Mouse (Mus musculus): ENCODE measurements at regions not wholly inside any gene's neighbourhood (a gene's known extent, or its start where the extent isn't known, plus 50 kb on each side); places are given as distances from the start of the nearest gene placed in this dataset.
"Not testable (repeated sequence)": the region's sequence is repeated elsewhere in the genome, so short reads cannot be mapped to it uniquely, and the experiment has no call there.

DNA sequence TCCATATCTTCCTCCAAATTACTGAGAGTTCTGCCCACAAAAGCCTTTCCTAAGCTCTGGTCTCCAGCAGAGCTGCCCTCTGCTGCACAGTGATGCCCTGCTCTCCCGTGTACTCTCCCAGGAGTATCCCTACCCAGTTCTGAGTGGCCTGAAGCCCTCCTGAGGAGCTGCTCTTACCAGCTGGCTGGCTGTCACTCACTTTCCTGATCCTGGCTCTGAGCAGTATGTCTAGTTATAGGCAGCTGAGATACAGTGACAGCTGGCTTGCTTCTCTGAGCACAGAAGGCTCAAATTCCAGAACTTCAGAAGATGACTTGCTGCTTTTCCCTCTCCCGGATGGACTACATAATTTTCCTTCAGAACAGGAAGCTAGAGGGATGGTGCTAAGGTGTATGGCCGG, 257.1 kb downstream of the Pou4f1 start:
- in situ Hi-C loops (cut with MboI; ENCODE audit: unreplicated experiment in 2 of 2), result no loop called here

DNA sequence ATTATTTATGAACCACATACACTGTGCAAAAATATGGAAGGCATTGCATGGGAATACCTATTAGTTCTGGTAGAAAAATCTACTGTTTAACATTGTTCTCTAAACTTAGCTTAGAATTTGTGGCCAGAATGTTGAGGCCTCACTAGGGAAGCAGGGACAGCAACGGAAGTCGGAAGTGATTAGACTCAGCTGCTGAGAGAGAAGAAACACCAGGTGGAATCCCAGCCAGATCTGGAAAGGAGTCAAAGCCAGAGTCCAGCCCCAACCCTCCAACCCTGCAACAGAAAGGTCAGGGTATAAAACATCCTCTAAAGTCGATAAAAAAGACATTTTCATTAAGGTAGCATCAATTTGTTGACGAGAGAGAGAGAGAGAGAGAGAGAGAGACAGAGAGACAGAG, 258.9 kb downstream of the Pou4f1 start:
- in situ Hi-C loops (cut with MboI; ENCODE audit: unreplicated experiment in 2 of 2), result no loop called here

DNA sequence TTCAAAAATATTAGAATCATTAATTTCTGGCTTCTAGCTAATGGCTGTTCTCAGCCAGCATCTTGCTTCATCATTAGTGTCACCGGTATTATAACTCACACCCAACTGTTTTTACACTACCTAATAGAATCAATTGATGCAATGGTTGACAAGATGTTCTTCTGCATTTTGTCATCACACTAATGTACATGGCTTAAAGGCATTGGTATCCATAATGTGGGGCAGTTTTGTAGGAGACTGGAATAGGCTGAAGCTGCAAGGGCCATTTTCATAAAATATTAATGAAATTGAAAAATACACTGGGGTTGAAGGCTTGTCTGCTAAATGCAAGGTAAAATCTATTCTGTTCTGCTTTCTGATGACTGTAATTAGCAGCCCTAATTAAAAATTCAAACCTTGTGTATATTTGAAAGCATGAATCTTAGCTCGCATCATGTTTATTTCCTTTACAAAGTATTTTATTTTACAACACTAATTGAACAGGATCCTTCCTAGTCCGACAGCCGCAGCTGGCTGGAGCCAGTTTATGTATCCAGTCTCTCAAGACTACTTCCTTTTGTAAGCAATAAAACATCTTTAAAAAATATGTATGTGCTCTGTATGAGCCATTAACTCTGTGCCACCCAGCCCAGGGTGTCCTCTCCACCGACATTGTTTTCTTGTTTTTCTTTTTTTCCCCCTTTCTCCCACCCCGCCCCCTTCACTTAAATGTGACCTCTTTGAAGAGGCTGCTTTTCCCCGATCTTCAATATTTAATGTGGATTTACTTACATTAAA, 259.6 kb downstream of the Pou4f1 start:
- in situ Hi-C loops (cut with MboI; ENCODE audit: unreplicated experiment in 2 of 2), result no loop called here

DNA sequence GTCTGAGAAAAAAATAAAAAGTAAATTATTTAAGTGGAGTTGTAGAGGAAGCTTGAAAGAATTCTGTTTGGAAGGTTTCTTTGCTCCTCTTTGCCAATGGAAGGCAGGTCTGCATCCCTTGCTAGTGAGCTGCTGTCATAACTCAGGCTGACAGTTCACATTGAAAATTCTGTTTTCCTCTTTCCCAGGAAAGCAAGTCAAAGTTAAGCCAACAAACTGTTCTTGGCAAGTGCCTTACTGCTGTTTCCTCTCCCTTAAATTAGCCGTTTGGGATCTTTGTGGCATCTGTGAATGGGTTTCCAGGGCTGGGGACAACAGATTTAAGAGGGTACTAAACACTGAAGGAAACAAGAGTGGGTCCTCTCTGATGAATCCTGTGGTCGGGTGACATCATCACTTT, 261.2 kb downstream of the Pou4f1 start:
- in situ Hi-C loops (cut with MboI; ENCODE audit: unreplicated experiment in 2 of 2), result no loop called here

DNA sequence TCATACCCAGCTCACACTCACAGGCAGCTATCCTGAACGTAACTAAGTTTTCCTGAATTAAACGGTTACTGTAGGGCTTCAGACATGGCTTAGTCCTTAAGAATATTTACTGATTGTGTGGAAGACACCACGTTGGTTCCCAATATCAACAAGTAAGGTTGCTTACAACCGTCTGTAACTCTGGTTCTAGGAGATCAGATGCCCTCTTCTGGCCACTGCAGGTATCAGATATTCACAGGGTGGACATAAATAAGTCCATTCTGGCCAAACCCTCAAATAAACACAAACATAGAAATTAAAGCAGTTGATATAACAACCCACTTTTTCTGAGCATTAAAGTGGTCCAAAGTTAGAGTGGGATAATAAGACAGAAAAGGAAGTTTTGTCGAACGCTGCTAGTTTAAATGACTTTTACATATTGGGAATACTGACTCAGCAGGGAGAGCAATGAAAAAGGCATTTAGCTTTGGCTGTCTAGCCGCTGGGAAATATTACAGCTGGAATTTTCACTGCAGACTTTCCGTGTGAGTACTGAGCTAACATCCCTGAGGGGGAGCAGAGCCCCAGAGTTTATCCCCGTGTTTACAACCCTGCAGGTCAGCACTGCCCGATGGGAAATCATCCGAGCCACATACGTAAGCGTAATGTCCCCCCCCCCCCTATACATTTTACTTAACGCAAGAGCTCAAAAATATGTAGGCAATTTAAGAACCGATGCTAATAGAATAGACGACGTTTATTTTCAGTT, 264.4 kb downstream of the Pou4f1 start:
- in situ Hi-C loops (cut with MboI; ENCODE audit: unreplicated experiment in 2 of 2), result no loop called here

DNA sequence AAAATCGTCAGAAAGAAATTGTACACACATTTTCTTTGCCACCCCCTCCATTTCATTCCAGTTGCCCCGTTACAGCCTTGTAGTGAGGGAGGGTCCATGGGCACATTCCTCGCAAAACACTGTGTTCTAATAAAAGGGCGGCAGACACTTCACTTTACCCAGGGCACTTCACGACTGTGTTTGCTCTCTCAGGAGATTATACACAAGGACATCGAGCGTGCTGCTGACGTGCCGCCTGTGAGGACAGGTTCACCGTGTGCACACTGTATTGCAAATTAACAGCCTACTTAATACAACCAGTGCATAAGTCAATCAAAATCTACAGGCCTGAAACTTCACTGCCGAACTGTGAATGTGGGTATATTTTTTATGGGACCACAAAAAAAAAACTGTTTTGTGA, 274.6 kb downstream of the Pou4f1 start:
- in situ Hi-C loops (cut with MboI; ENCODE audit: unreplicated experiment in 2 of 2), result no loop called here

DNA sequence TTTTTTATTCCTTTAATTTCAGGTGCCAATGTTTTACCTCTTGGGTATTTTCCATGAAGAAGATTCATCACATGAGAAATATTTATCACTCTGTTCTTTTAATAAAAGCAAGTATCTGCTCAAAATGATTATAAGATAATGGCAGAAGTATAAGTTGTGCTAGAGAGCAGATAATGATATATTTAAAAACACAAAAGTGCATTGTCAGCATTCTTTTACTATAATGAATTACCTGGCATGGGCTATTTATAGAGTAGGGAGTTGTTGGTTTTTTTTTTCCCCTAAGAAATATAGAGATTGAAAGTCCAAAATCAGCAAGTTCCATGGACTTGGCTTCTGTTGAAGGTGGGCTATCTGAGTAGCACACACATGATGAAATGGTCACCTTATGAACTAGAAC, 292.7 kb downstream of the Pou4f1 start:
- in situ Hi-C loops (cut with MboI; ENCODE audit: unreplicated experiment in 2 of 2), result no loop called here

DNA sequence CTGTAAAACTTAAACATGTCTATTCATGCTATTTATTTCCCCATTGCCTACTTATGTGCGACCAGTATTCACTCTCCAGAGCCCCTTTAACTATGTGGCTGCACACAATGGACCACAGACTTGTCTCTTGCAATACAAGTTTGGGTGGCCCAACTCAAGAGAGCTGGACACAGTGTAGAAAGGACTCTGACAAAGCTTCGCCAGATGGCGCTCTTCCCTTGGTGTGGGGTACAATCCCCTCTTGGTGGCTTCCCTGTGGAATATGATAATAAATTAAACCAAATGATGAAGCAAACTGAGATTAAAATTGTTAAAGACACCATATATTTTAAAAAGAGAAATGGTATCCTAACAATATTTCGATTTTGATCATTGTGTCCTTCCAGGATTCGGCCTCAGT, 302.6 kb upstream of the Ednrb start:
- in situ Hi-C loops (cut with MboI; ENCODE audit: unreplicated experiment in 2 of 2), result no loop called here

DNA sequence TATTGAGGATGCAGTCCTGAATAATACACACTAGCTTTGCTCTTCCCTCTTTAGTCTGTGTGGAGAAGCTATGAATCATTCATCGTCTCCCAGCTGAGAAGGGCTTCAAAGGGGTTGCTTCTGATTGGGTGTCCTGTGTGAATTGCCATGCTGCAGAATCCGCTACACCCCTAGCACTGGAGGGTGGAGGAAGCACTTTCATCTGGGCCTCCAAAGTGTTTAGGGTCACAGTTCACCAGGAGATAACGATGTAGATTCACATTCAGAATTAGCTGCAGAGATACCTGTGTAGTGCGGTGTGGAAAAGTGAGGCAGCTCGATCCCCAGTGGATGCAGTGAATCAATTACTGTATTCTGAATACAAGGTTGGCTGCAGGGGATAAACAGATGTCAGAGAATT, 301.2 kb upstream of the Ednrb start:
- in situ Hi-C loops (cut with MboI; ENCODE audit: unreplicated experiment in 2 of 2), result no loop called here

DNA sequence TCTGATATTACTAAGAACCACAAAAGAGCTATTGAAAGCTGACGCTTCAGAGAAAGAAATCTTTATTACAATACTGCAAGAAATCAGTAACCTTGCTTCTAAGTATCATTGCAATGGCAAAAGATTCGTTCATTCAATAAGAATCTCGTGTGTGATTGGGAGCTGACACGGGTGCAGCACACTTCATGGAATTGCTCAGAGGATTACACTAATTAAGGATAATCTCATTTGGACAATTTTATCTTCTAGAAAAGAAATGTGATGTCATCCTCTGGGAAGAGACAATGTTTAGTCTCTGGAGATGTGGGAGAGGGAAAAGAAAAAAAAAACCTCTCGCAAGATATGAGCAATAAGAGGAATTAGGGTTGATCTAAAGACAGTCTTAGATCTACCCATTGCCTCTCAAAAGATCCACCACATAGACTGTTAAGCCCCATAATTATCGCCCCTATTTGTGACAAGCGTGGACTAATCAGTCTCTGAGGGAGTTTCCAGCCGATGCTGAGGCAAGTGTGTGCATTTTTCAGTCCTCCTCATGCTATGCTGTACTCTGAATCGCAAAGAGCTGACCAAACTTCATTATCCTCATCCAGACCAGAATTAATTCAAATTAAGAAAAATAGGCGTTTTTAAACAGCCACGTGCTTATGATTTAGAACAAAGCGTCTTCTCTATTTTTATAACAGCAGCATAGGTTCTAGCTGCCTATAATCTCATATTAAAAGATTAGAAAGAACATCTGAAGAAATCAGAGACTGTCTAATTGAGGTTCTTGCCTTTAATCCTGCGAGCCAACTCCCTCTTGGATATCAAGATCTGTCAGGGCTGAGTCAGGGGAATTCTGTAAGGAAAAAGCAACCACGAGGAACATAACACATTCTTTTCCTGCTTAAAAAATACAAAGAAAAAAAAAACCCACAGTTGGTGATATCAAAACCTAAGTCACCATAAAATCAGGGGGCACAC, 271.1 kb upstream of the Ednrb start:
- in situ Hi-C loops (cut with MboI; ENCODE audit: unreplicated experiment in 2 of 2), result no loop called here

DNA sequence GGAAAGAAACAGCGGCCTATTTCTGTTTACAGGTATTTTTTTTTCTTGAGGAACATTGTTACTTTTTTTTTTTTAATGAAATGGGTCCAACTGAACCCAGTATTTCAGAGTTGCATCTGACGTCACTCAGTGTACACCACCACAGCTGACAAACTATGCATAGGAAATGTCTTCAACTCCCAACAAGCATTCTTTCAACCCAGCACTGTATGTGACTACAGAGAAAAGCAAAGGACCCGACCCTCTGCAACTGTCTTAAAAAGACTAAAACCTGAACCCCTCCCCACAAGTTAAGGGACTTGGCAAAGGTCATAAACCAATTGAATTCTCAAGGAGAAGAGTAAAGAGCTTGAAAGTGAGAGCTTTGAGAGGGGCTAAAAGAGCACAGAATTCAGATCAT, 270.0 kb upstream of the Ednrb start:
- in situ Hi-C loops (cut with MboI; ENCODE audit: unreplicated experiment in 2 of 2), result no loop called here

DNA sequence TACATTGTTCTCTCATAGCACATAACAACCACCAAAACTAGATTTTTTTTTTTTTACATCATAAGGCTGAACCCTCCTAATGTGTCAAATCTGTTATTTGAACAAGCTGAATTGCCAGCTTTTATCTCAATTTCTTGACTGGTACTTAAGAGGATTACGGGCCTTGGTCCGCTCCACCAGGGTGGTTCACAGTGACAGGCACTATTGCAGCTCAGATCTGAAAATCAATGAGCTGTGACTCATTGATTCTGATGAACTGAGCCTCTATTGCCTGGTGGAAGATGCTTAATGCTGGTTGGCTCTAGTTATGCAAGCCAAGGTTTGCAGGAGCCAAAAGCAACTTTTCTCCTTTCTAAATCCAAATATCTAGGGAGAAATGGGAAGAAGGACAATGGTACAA, 269.2 kb upstream of the Ednrb start:
- in situ Hi-C loops (cut with MboI; ENCODE audit: unreplicated experiment in 2 of 2), result no loop called here

DNA sequence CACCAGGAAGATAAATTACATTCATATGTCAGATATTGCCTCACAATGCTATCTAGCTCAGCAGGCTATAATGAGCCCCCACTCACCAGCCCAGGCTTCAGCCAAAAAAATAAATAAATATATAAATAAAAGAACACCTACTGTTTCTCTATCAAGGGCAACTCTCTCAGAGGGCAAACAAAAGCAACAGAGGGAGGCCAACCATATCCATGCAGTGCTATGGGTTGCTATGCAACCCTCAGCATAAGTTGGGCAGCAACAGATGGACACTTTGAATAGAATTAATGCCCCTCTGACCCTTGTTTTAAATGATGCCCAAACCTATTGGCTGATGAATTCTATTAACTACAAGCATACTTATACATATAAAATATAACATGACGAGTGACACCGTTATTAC, 242.2 kb upstream of the Ednrb start:
- in situ Hi-C loops (cut with MboI; ENCODE audit: unreplicated experiment in 2 of 2), result no loop called here

DNA sequence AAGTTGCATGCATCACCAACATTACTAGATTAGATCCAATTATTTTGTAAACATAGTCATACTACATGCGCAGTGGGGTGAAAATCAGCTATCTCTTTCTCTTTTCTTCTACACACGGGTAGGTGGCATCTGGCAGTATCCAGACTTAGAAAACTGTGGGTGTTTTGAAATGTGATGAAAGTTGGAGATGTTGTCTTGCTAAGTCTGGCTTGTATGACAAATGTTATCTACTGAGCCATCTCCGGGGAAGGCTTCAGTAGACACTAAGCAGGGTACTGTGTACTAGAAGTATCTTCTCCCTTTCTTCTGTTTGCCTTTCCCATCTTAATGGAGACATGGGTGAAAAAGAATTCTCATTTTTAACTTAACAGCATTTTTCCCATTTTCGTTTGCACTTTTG, 220.0 kb upstream of the Ednrb start:
- in situ Hi-C loops (cut with MboI; ENCODE audit: unreplicated experiment in 2 of 2), result not testable (repeated sequence)

DNA sequence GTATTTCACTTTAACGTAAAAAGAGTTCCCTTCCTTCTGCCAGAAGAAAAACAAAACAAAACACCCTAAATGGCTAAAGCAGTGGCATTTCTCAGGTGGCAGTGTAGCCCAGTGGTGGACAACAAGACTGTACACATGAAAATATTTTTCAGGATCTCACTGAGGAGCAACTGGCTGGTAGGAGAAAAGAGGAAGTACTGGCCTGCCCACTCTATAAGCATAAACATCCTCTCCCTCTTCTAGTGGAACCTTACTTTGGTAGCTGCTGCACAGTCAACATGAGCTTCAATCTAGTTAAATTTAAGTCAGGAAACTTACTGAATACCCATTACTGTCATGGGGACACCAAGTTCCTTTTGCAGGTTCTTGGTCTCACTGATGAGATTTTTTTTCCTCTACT, 209.5 kb upstream of the Ednrb start:
- in situ Hi-C loops (cut with MboI; ENCODE audit: unreplicated experiment in 2 of 2), result no loop called here

DNA sequence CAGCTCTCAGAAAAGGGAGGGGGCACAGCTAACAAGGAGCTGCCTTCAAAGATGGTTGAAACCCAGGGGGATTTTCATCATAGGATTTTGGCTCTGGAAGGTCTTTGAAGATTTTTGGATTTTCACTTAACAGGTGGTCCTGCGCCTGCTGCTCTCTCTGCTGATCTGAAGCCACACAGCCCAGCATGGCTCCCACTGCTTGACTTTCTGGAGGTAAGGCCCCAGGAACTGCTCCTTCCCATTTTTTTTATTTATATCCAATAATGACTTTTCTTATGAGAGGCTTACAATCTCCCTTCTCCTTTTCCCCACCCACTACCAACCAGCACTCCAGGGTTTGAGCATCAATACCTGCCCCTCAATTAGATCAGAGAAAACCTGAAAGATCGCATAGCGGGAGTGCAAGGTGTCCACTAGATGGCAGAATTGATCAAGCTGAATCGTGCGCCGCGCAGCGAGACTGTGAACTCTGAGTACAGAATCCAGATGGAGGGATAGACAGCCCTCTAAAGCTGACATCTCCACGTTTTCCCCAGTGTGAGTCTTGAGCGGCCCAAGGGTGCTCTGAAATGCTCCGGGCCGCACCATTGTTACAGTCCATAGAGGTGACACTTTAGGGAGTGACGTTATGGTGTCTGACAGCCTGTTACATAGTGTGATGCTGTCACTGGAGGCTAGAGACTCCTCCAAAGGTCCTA, 194.6 kb upstream of the Ednrb start:
- in situ Hi-C loops (cut with MboI; ENCODE audit: unreplicated experiment in 2 of 2), result loop anchor here (5.0 to 25.0 kb wide), 9 partner anchors 314 to 1256 kb away; partner anchors contain the start of gene Rbm26 (in 1 of the 2)

DNA sequence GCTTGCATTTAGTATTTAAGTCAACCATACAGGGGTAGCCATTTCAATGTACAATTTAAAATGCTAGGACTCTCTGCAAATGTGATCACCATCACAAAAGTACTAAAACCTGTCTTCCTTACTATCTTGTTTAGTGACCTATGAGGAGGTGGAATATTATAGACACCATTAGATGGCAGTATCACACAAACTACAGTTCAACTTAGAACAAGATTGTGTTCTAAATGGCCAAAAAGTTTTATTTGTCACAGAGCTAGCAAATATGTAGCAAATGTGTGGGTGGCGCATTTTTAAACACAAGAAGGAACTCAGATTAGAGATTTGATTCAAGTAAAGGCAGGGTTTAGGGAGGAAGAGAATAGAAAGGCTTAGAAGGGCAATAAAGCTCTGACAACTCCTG, 189.4 kb upstream of the Ednrb start:
- in situ Hi-C loops (cut with MboI; ENCODE audit: unreplicated experiment in 2 of 2), result loop anchor here (5.0 to 25.0 kb wide), 10 partner anchors 309 to 1874 kb away; partner anchors contain the start of gene Rbm26 (in 1 of the 2)

DNA sequence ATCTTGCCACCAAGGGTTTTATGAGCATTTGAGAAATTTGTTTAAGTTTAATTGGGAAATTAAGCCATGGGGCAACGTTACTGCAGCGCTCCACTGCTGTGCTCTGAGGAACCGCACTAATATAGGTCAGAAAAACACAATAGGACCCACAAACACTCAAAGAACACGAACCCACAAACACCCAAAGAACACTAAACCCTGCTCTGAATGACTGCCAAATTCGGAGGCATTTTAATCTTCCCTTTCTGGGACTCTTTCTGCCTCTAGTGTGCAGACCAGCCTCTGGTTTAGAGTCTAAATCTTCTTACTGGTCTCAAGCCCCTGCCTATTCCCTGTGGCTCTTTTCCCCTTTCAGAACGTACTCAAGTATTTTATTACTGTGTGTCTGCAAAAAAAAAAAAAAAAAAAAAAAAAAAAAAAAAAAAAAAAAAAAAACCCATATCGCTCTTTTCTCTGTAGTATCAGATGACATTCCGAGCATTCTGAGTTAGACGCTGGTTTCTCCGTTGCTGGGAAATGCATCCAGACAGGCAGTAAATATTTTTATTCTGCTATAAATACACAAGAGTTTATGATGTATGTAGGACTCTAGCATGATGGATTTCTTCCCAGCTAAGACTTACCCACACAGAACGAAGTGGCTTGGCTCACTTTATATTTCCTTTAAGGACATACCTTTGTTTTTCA, 186.7 kb upstream of the Ednrb start:
- in situ Hi-C loops (cut with MboI; ENCODE audit: unreplicated experiment in 2 of 2), result loop anchor here (5.0 to 25.0 kb wide), 10 partner anchors 306 to 1876 kb away; partner anchors contain the start of gene Rbm26 (in 1 of the 2)

DNA sequence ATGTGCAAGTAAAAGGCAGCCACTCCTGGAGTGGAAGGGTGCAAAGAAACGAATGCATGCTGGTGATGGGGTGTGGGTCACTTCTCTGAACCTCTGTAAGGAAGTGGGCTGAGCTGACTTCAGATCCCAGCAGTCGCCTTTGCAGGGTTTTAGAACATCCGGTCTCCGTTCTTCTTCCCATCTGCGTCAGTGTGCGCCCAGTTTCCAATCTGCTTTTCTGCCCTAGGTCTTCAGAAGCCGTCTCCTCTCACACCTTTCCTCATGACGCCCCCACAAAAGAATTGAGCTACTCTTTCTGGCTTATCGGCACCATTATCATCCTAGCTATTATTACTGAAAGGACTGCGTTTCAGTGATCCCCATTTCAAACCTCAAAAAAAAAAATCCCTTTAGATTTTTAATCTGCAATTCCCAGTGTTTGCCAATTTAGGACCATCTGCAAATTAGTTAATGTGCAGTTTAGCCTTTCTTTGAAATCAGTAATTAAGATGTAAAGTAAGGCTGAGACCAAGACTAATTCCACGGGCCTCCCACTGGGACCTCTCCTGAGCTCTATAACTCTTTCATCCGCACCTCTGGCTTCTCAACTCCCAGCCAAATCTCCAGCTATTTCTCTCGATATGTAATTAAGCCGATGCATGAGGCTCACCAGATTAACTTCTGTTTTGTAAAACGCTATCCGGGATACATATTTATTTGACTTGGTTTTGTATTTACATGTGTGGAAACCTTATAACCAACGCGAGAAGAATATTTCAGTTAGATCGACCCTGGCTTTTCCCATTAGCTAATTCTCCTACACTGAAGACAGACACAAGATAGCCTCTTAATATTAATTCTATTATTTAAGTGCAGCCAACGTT, 185.7 kb upstream of the Ednrb start:
- in situ Hi-C loops (cut with MboI; ENCODE audit: unreplicated experiment in 2 of 2), result loop anchor here (5.0 to 25.0 kb wide), 11 partner anchors 305 to 1877 kb away; partner anchors contain the start of gene Rbm26 (in 1 of the 2)

Data from v-Abl transformed pro-B cells (cell line).